Mouse (Mus musculus) intestine, embryonic 15.5 days (tissue): ENCODE measurements at regions not wholly inside any gene's neighbourhood (a gene's known extent, or its start where the extent isn't known, plus 50 kb on each side); places are given as distances from the start of the nearest gene placed in this dataset.

Experiments used
- ATAC-seq: fragments of 200-750 bp; cut with Nextera tagmentation; 2 replicates; pipeline ENCODE4 v1.8.0; 2017; ENCODE audit warnings: moderate TSS enrichment, moderate library complexity
- H3K27ac ChIP-seq: fragments of 300-500 bp; sonication (generic); 2 replicates; pipeline ENCODE4 v1.5.1; 2015; ENCODE audit warnings: mild to moderate bottlenecking, inconsistent platforms
- H3K27me3 ChIP-seq: fragments of 300-500 bp; sonication (generic); replicated peaks from 2 replicates; pipeline ENCODE4 v1.6.1; 2015; ENCODE audit warnings: inconsistent platforms
- H3K36me3 ChIP-seq: fragments of 300-500 bp; sonication (generic); 2 replicates; pipeline ENCODE4 v1.6.1; 2015; ENCODE audit warnings: inconsistent platforms
- H3K4me1 ChIP-seq: fragments of 300-500 bp; sonication (generic); replicated peaks from 2 replicates; pipeline ENCODE4 v1.6.1; 2015; ENCODE audit warnings: inconsistent platforms
- H3K4me2 ChIP-seq: fragments of 300-500 bp; sonication (generic); replicated peaks from 2 replicates; pipeline ENCODE4 v1.6.1; 2015; ENCODE audit warnings: mild to moderate bottlenecking, inconsistent platforms
- H3K4me3 ChIP-seq: fragments of 300-500 bp; sonication (generic); replicated peaks from 2 replicates; pipeline ENCODE4 v1.5.1; 2015; ENCODE audit warnings: inconsistent platforms
- H3K9ac ChIP-seq: fragments of 300-500 bp; sonication (generic); 2 replicates; pipeline ENCODE4 v1.6.1; 2015; ENCODE audit warnings: inconsistent platforms
- H3K9me3 ChIP-seq: fragments of 300-500 bp; sonication (generic); 2 replicates; pipeline ENCODE4 v1.6.1; 2016; ENCODE audit warnings: inconsistent platforms
- WGBS: fragments of 180-500 bp; shearing (Covaris S2); methylation state at CpG from one replicate; pipeline ENCODE4 v1.1.7; 2015; 5-methylcytosine and 5-hydroxymethylcytosine counted together

GRCm38 (mm10) chr17:45226486-45226885 is 207.1 kb downstream of the Cdc5l start:
- no peak overlapping the region for H3K4me3 ChIP-seq
- no peaks in the 10 kb centered on the region for H3K27me3 ChIP-seq
- no peaks in the 10 kb centered on the region for H3K36me3 ChIP-seq
- H3K4me1 ChIP-seq = no peaks in the 10 kb centered on the region
- 56% methylated on average over 6 of the region's 6 CpGs for WGBS
- H3K9me3 ChIP-seq = no peaks in the 10 kb centered on the region
- H3K9ac ChIP-seq = no peak overlapping the region
- H3K4me2 ChIP-seq = no peak overlapping the region
- no peak overlapping the region for H3K27ac ChIP-seq
- ATAC-seq = no peak

- no peak overlapping the region for H3K9ac ChIP-seq
- no peak overlapping the region for H3K27ac ChIP-seq
- H3K4me3 ChIP-seq = no peak overlapping the region
- no peaks in the 10 kb centered on the region for H3K9me3 ChIP-seq
- 57% methylated on average over 10 of the region's 10 CpGs for WGBS
- ATAC-seq = no peak
- H3K4me1 ChIP-seq = no peaks in the 10 kb centered on the region
- no peak overlapping the region for H3K4me2 ChIP-seq
- H3K27me3 ChIP-seq = no peaks in the 10 kb centered on the region
- no peaks in the 10 kb centered on the region for H3K36me3 ChIP-seq
Measured at GRCm38 (mm10) chr17:45221625-45222024, 211.9 kb downstream of the Cdc5l start.

GRCm38 (mm10) chr17:45217126-45217525 is 216.4 kb downstream of the Cdc5l start:
- H3K27me3 ChIP-seq = no peaks in the 10 kb centered on the region
- WGBS = 85% methylated on average over 5 of the region's 5 CpGs
- no peak overlapping the region for H3K4me3 ChIP-seq
- no peaks in the 10 kb centered on the region for H3K36me3 ChIP-seq
- no peaks in the 10 kb centered on the region for H3K4me1 ChIP-seq
- H3K27ac ChIP-seq = no peak overlapping the region
- no peak for ATAC-seq
- no peak overlapping the region for H3K9ac ChIP-seq
- H3K4me2 ChIP-seq = no peak overlapping the region
- H3K9me3 ChIP-seq = no peaks in the 10 kb centered on the region

- no peaks in the 10 kb centered on the region for H3K36me3 ChIP-seq
- H3K9me3 ChIP-seq = no peaks in the 10 kb centered on the region
- ATAC-seq = peak; percentile 39; the same call in 1 of the 2 replicates
- no peak overlapping the region for H3K9ac ChIP-seq
- no peak overlapping the region for H3K4me3 ChIP-seq
- H3K27me3 ChIP-seq = no peaks in the 10 kb centered on the region
- no peak overlapping the region for H3K27ac ChIP-seq
- WGBS = 64% methylated on average over 15 of the region's 15 CpGs
- no peak overlapping the region for H3K4me2 ChIP-seq
- no peaks in the 10 kb centered on the region for H3K4me1 ChIP-seq
Measured at GRCm38 (mm10) chr17:45215067-45216049, 218.2 kb downstream of the Cdc5l start.

- Histone ChIP-seq H3K36me3 (no peaks in the 10 kb centered on the region), H3K4me2 (no peak overlapping the region), H3K4me3 (no peak overlapping the region), H3K27ac (no peak overlapping the region), H3K27me3 (no peaks in the 10 kb centered on the region), H3K9ac (no peak overlapping the region), H3K4me1 (no peaks in the 10 kb centered on the region), H3K9me3 (no peaks in the 10 kb centered on the region)
- no peak for ATAC-seq
- WGBS = 86% methylated on average over 2 of the region's 2 CpGs
Measured at GRCm38 (mm10) chr17:45210984-45211383, 222.6 kb downstream of the Cdc5l start.

- no peaks in the 10 kb centered on the region for H3K4me1 ChIP-seq
- H3K9me3 ChIP-seq = no peaks in the 10 kb centered on the region
- 82% methylated on average over 3 of the region's 3 CpGs for WGBS
- H3K9ac ChIP-seq = no peak overlapping the region
- H3K27me3 ChIP-seq = no peaks in the 10 kb centered on the region
- H3K4me3 ChIP-seq = no peak overlapping the region
- H3K4me2 ChIP-seq = no peak overlapping the region
- no peak for ATAC-seq
- H3K27ac ChIP-seq = no peak overlapping the region
- no peaks in the 10 kb centered on the region for H3K36me3 ChIP-seq
Measured at GRCm38 (mm10) chr17:45209387-45209663, 224.2 kb downstream of the Cdc5l start.

- no peak overlapping the region for H3K27ac ChIP-seq
- no peak overlapping the region for H3K4me2 ChIP-seq
- whole genome bisulfite sequencing = 73% methylated on average over 14 of the region's 14 CpGs
- H3K36me3 ChIP-seq = no peaks in the 10 kb centered on the region
- H3K9ac ChIP-seq = no peak overlapping the region
- no peaks in the 10 kb centered on the region for H3K27me3 ChIP-seq
- H3K4me3 ChIP-seq = no peak overlapping the region
- no peak for ATAC-seq
- no peaks in the 10 kb centered on the region for H3K9me3 ChIP-seq
- H3K4me1 ChIP-seq = no peaks in the 10 kb centered on the region
Measured at GRCm38 (mm10) chr17:45208596-45209386, 224.7 kb downstream of the Cdc5l start.

GRCm38 (mm10) chr17:45195779-45196178 is 237.8 kb downstream of the Cdc5l start:
- no peak for ATAC-seq
- no peak overlapping the region for H3K4me3 ChIP-seq
- no peak overlapping the region for H3K4me2 ChIP-seq
- H3K36me3 ChIP-seq = no peaks in the 10 kb centered on the region
- no peaks in the 10 kb centered on the region for H3K4me1 ChIP-seq
- H3K27ac ChIP-seq = no peak overlapping the region
- no peaks in the 10 kb centered on the region for H3K27me3 ChIP-seq
- 94% methylated on average over 6 of the region's 6 CpGs for WGBS
- no peak overlapping the region for H3K9ac ChIP-seq
- no peaks in the 10 kb centered on the region for H3K9me3 ChIP-seq

GRCm38 (mm10) chr17:45194786-45195281 is 238.7 kb downstream of the Cdc5l start:
- ATAC-seq = no peak
- 43% methylated on average over 13 of the region's 13 CpGs for WGBS
- Histone ChIP-seq H3K27ac (no peak overlapping the region), H3K4me2 (no peak overlapping the region), H3K4me1 (no peaks in the 10 kb centered on the region), H3K4me3 (no peak overlapping the region), H3K36me3 (no peaks in the 10 kb centered on the region), H3K27me3 (no peaks in the 10 kb centered on the region), H3K9ac (no peak overlapping the region), H3K9me3 (no peaks in the 10 kb centered on the region)

GRCm38 (mm10) chr17:45193456-45194025 is 240.0 kb downstream of the Cdc5l start:
- no peaks in the 10 kb centered on the region for H3K27me3 ChIP-seq
- H3K27ac ChIP-seq = no peak overlapping the region
- no peak for ATAC-seq
- no peak overlapping the region for H3K4me3 ChIP-seq
- no peak overlapping the region for H3K4me2 ChIP-seq
- H3K4me1 ChIP-seq = no peaks in the 10 kb centered on the region
- WGBS = 49% methylated on average over 11 of the region's 11 CpGs
- H3K9ac ChIP-seq = no peak overlapping the region
- H3K36me3 ChIP-seq = no peaks in the 10 kb centered on the region
- H3K9me3 ChIP-seq = no peaks in the 10 kb centered on the region

- ATAC-seq = no peak
- WGBS = 79% methylated on average over 7 of the region's 7 CpGs
Measured at GRCm38 (mm10) chr17:45187402-45187801, 246.1 kb downstream of the Cdc5l start.

GRCm38 (mm10) chr17:45176340-45176739 is 257.2 kb downstream of the Cdc5l start:
- no peak overlapping the region for H3K4me2 ChIP-seq
- WGBS = 35% methylated on average over 4 of the region's 4 CpGs

More at GRCm38 (mm10) chr17:45187402-45187801, 246.1 kb downstream of the Cdc5l start:
- Histone ChIP-seq H3K4me1 (no peaks in the 10 kb centered on the region), H3K36me3 (no peaks in the 10 kb centered on the region), H3K4me2 (no peak overlapping the region), H3K27me3 (no peaks in the 10 kb centered on the region), H3K9me3 (no peaks in the 10 kb centered on the region), H3K27ac (no peak overlapping the region), H3K9ac (no peak overlapping the region), H3K4me3 (no peak overlapping the region)

More at GRCm38 (mm10) chr17:45176340-45176739, 257.2 kb downstream of the Cdc5l start:
- Histone ChIP-seq H3K9ac (no peak overlapping the region), H3K27me3 (no peaks in the 10 kb centered on the region), H3K4me1 (no peaks in the 10 kb centered on the region), H3K36me3 (no peaks in the 10 kb centered on the region), H3K27ac (no peak overlapping the region), H3K9me3 (no peaks in the 10 kb centered on the region), H3K4me3 (no peak overlapping the region)
- ATAC-seq = no peak
